Comparison of ENCODE assay signal across 8 mouse cellular contexts in the genomic region with DNA sequence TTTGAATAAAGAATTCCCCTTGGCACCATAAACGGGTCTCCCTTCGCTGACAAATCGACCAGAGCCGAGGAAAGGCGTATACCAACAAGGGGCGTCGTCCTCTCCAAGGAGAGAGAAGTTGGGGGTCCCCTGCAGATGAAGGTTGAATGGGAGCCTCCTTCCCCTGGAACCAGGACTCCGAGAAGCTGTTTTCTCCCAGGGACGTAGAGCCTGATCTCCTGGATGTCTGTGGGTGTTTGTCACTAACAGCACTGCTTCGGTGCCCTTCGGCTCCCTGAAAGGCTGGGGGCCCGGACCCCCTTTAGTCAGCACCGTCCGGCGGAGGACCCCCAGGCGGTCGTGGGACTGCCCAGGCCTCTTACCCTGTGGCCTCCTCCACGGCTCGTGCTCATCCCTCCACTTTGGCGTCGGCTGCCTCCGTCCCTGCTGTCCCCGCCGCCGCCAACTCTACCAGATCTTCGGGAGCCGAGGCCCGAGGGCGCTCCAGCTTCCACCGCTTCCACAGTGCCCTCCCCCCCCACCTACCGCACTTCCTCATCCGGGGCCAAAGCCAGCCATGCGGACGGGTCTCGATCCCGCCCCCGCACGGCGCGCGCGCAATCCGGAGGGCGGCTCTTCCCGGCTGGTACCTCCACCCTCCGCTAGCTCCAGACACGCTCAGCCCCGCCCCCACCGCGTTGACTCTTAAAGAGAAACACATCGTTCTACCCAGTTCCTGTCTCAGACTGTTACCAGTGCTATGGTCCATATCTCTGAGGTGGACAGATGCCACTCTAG. TPM values are rescaled to one million over a fixed set of nuclear protein-coding genes. Genes with fewer than 3 reads are reported as not detected.
DNase-seq lines count a peak whose midpoint lies in the region; ATAC-seq lines count a peak whose summit lies in the region.

TSS of gene Prr14l (minus strand) at position 526 of the 777 bp plus-strand sequence.

- peaks cover 15% of the 10 kb centered on the region for H3K36me3 ChIP-seq in heart, embryonic 14.5 days (ENCODE audit: control insufficient read depth, insufficient read depth, low read length)
- peaks cover 11% of the 10 kb centered on the region for H3K36me3 ChIP-seq in liver, embryonic 13.5 days
- H3K36me3 ChIP-seq in stomach, embryonic 16.5 days (ENCODE audit: control insufficient read depth, insufficient read depth, low read length) = 0 out of 2 replicates have a peak, but pooled peaks cover 3% of the 10 kb centered on the region

- H3K4me1 ChIP-seq in heart, embryonic 14.5 days (ENCODE audit: control insufficient read depth in 2 of 2, insufficient read depth in 2 of 2, low read length in 2 of 2) = peaks cover 3 to 26% of the 10 kb centered on the region in 2 experiments; a peak in 3 of 4 replicates
- H3K4me1 ChIP-seq in liver, embryonic 13.5 days (replicated peaks) = peaks cover 56% of the 10 kb centered on the region
- H3K4me1 ChIP-seq in stomach, embryonic 16.5 days (ENCODE audit: control insufficient read depth, insufficient read depth, low read length) = peaks cover 14% of the 10 kb centered on the region; the same call in 1 of the 2 replicates

- under 1% methylated on average over 50 of the region's 51 CpGs for WGBS in heart, embryonic 14.5 days
- under 1% methylated on average over 51 of the region's 51 CpGs for WGBS in liver, embryonic 13.5 days (ENCODE audit: insufficient replicate concordance)
- 0% methylated on average over 51 of the region's 51 CpGs for WGBS in stomach, embryonic 16.5 days

- H3K27me3 ChIP-seq in heart, embryonic 14.5 days (ENCODE audit: control insufficient read depth, insufficient read depth, low read length) = no peaks in the 10 kb centered on the region
- no peaks in the 10 kb centered on the region for H3K27me3 ChIP-seq in liver, embryonic 13.5 days
- H3K27me3 ChIP-seq in stomach, embryonic 16.5 days (ENCODE audit: control insufficient read depth, insufficient read depth, low read length) = no peaks in the 10 kb centered on the region

- peak; percentile 94 for ATAC-seq in CD4-positive, CD25-positive, alpha-beta regulatory T cell, adult 4 months
- peak; percentile 97 for ATAC-seq in heart, embryonic 14.5 days (ENCODE audit: insufficient number of reproducible peaks, insufficient read depth, low FRiP score, low read depth)
- peak; percentile 95 for ATAC-seq in liver, embryonic 13.5 days (ENCODE audit: low read depth)
- peak; percentile 98 for ATAC-seq in stomach, embryonic 16.5 days (ENCODE audit: insufficient read depth, low FRiP score)

- H3K27ac ChIP-seq in heart, embryonic 14.5 days (replicated peaks in 1 of 2; ENCODE audit: control insufficient read depth in 1 of 2, insufficient read depth in 1 of 2, low read depth in 2 of 2, low read length in 2 of 2) = peak within 1 kb of the TSS; percentile 45 to 84
- H3K27ac ChIP-seq in liver, embryonic 13.5 days = peak within 1 kb of the TSS; percentile 90
- H3K27ac ChIP-seq in stomach, embryonic 16.5 days (ENCODE audit: low read length) = peak within 1 kb of the TSS; percentile 89

- peak within 1 kb of the TSS; percentile 80 to 81 for H3K4me3 ChIP-seq in heart, embryonic 14.5 days (ENCODE audit: control insufficient read depth in 1 of 2, insufficient read depth in 1 of 2, low read depth in 1 of 2, low read length in 2 of 2)
- H3K4me3 ChIP-seq in liver, embryonic 13.5 days (replicated peaks) = peak within 1 kb of the TSS; percentile 99
- H3K4me3 ChIP-seq in stomach, embryonic 16.5 days (replicated peaks; ENCODE audit: low read length) = peak within 1 kb of the TSS; percentile 96

- peak within 1 kb of the TSS; percentile 95 for H3K9ac ChIP-seq in heart, embryonic 14.5 days (ENCODE audit: low read length)
- H3K9ac ChIP-seq in liver, embryonic 13.5 days = peak within 1 kb of the TSS; percentile 99
- peak within 1 kb of the TSS; percentile 99 for H3K9ac ChIP-seq in stomach, embryonic 16.5 days (ENCODE audit: low read length)

- no peaks in the 10 kb centered on the region for H3K9me3 ChIP-seq in heart, embryonic 14.5 days (ENCODE audit: control insufficient read depth, low read length)
- no peaks in the 10 kb centered on the region for H3K9me3 ChIP-seq in liver, embryonic 13.5 days (replicated peaks)
- no peaks in the 10 kb centered on the region for H3K9me3 ChIP-seq in stomach, embryonic 16.5 days (replicated peaks; ENCODE audit: control insufficient read depth, low read length)

- DNase-seq in c-Kit-negative CD71-positive TER-119-positive erythroid progenitor cells, embryonic 14.5 days (ENCODE audit: low read depth, low spot score) = peak; percentile 88
- DNase-seq in fibroblast of lung, adult 2 months (ENCODE audit: low read depth) = peak; percentile 88
- DNase-seq in kidney, postnatal 14 days = peak; percentile 99
- peak; percentile 92 for DNase-seq in liver, embryonic 13.5 days
- DNase-seq in neural tube, embryonic 10.5 days (ENCODE audit: extremely low spot score, low spot score) = peak; percentile 99

- peak within 1 kb of the TSS; percentile 71 for H3K4me2 ChIP-seq in heart, embryonic 14.5 days (ENCODE audit: low read length)
- peak within 1 kb of the TSS; percentile 86 for H3K4me2 ChIP-seq in liver, embryonic 13.5 days
- peak within 1 kb of the TSS; percentile 59 for H3K4me2 ChIP-seq in stomach, embryonic 16.5 days (ENCODE audit: low read depth, low read length)

RNA-seq across cellular contexts. Expression of gene Prr14l, which starts in this region (rescaled TPM):
- 10 to 100 TPM; 24.9 to 26.7 TPM for polyA plus RNA-seq in CD4-positive, CD25-positive, alpha-beta regulatory T cell, adult 4 months (2017; shearing (Covaris generic))
- polyA plus RNA-seq in heart, embryonic 14.5 days (2014; fragmentation: Nextera tagmentation; extraction: Ambion mirVana) = 8.2 and 14.1 TPM in 2 replicates
- polyA plus RNA-seq in liver, embryonic 13.5 days (2015; fragmentation: Nextera tagmentation; extraction: Ambion mirVana) = 7.7 and 8.6 TPM in 2 replicates
- polyA plus RNA-seq in stomach, embryonic 16.5 days (2015; fragmentation: Nextera tagmentation; extraction: Ambion mirVana) = 10.3 and 16.3 TPM in 2 replicates

Comparison
In these comparisons a context has a peak if more than half of its experiments do, and no peak if none do; other contexts are left out.
1. Peak in every context shown above with its lines: DNase-seq, ATAC-seq, H3K4me3 ChIP-seq and H3K27ac ChIP-seq.